Mouse (Mus musculus) liver, adult 2 months (tissue): Measurements from ENCODE around the gene Naa40.

Experiments
- CTCF ChIP-seq: fragments of 200-500 bp; IDR thresholded peaks from 2 replicates; pipeline ENCODE4 v1.5.1; 2011; ENCODE audit warnings: low read depth, low read length, control low read depth
- POLR2A ChIP-seq: fragments of 200-500 bp; IDR thresholded peaks from 2 replicates; pipeline ENCODE4 v1.6.1; 2011; ENCODE audit warnings: low read length, control low read depth; ENCODE audit not compliant: insufficient read depth; ENCODE audit errors: extremely low read depth

- no peak for TF ChIP-seq CTCF
- TF ChIP-seq POLR2A, result no peak
Measured at GRCm38 (mm10) chr19:7177804-7178511, 63.0 kb downstream of the Naa40 start.
